Mouse (Mus musculus) neural tube, embryonic 11.5 days (tissue): ENCODE measurements at regions not wholly inside any gene's neighbourhood (a gene's known extent, or its start where the extent isn't known, plus 50 kb on each side); places are given as distances from the start of the nearest gene placed in this dataset.

Experiments used
- ATAC-seq: fragments of 200-750 bp; cut with Nextera tagmentation; 2 replicates; pipeline ENCODE4 v1.8.0; 2017; ENCODE audit warnings: moderate number of reproducible peaks, mild to moderate bottlenecking, moderate TSS enrichment, moderate library complexity; ENCODE audit not compliant: insufficient read depth, low FRiP score, low TSS enrichment
- DNase-seq: peaks from one replicate; pipeline ENCODE4 v3.0.0-alpha.2; 2015; ENCODE audit warnings: low spot score
- H3K27ac ChIP-seq: fragments of 300-500 bp; sonication (generic); 2 replicates; pipeline ENCODE4 v1.5.1; 2014; ENCODE audit warnings: low read depth, mild to moderate bottlenecking, low read length
- H3K27me3 ChIP-seq: fragments of 300-500 bp; sonication (generic); 2 replicates; pipeline ENCODE4 v1.6.1; 2014; ENCODE audit warnings: mild to moderate bottlenecking, low read length, mixed read lengths; ENCODE audit not compliant: control insufficient read depth, insufficient read depth
- H3K36me3 ChIP-seq: fragments of 300-500 bp; sonication (generic); 2 replicates; pipeline ENCODE4 v1.6.1; 2014; ENCODE audit warnings: mild to moderate bottlenecking, low read length, moderate library complexity, mixed read lengths; ENCODE audit not compliant: control insufficient read depth, insufficient read depth
- H3K4me1 ChIP-seq: fragments of 300-500 bp; sonication (generic); 2 replicates; pipeline ENCODE4 v1.6.1; 2014; ENCODE audit warnings: low read length, mixed read lengths; ENCODE audit not compliant: control insufficient read depth, insufficient read depth
- H3K4me2 ChIP-seq: fragments of 300-500 bp; sonication (generic); 2 replicates; pipeline ENCODE4 v1.6.1; 2014; ENCODE audit warnings: low read depth, mild to moderate bottlenecking, moderate library complexity
- H3K4me3 ChIP-seq: fragments of 300-500 bp; sonication (generic); 2 replicates; pipeline ENCODE4 v1.5.1; 2014; ENCODE audit warnings: low read depth, low read length
- H3K9ac ChIP-seq: fragments of 300-500 bp; sonication (generic); 2 replicates; pipeline ENCODE4 v1.6.1; 2014; ENCODE audit warnings: mild to moderate bottlenecking, low read length
- H3K9me3 ChIP-seq: fragments of 300-500 bp; sonication (generic); 2 replicates; pipeline ENCODE4 v1.6.1; 2016; ENCODE audit warnings: low read length; ENCODE audit not compliant: control insufficient read depth
- WGBS: fragments of 180-500 bp; shearing (Covaris S2); extraction: QIAGEN DNeasy Blood & Tissue Kit; methylation state at CpG from one replicate; pipeline ENCODE4 v1.1.7; 2014; 5-methylcytosine and 5-hydroxymethylcytosine counted together

GRCm38 (mm10) chr16:7606602-7607001 is 818.3 kb downstream of the Tmem114 start:
- no peaks in the 10 kb centered on the region for H3K4me1 ChIP-seq
- no peak overlapping the region for H3K4me3 ChIP-seq
- WGBS, result 82% methylated on average over 2 of the region's 2 CpGs
- no peaks in the 10 kb centered on the region for H3K9me3 ChIP-seq
- H3K36me3 ChIP-seq, result no peaks in the 10 kb centered on the region
- H3K27ac ChIP-seq, result no peak overlapping the region
- no peak for DNase-seq
- no peaks in the 10 kb centered on the region for H3K27me3 ChIP-seq
- no peak for ATAC-seq
- H3K9ac ChIP-seq, result no peak overlapping the region
- no peak overlapping the region for H3K4me2 ChIP-seq

GRCm38 (mm10) chr16:7602428-7602827 is 822.5 kb downstream of the Tmem114 start:
- Histone ChIP-seq H3K27ac (no peak overlapping the region), H3K9me3 (no peaks in the 10 kb centered on the region), H3K4me1 (no peaks in the 10 kb centered on the region), H3K36me3 (no peaks in the 10 kb centered on the region), H3K9ac (no peak overlapping the region), H3K4me2 (no peak overlapping the region), H3K27me3 (no peaks in the 10 kb centered on the region), H3K4me3 (no peak overlapping the region)
- no peak for ATAC-seq
- 54% methylated on average over 1 of the region's 1 CpGs for WGBS
- no peak for DNase-seq

GRCm38 (mm10) chr16:7574879-7575278 is 850.1 kb downstream of the Tmem114 start:
- H3K4me3 ChIP-seq, result no peak overlapping the region
- H3K9ac ChIP-seq, result no peak overlapping the region
- no peak overlapping the region for H3K4me2 ChIP-seq
- H3K9me3 ChIP-seq, result no peaks in the 10 kb centered on the region
- H3K27ac ChIP-seq, result no peak overlapping the region
- DNase-seq, result no peak
- H3K27me3 ChIP-seq, result no peaks in the 10 kb centered on the region
- H3K4me1 ChIP-seq, result no peaks in the 10 kb centered on the region
- no peak for ATAC-seq
- WGBS, result 53% methylated on average over 3 of the region's 3 CpGs
- no peaks in the 10 kb centered on the region for H3K36me3 ChIP-seq

DNA sequence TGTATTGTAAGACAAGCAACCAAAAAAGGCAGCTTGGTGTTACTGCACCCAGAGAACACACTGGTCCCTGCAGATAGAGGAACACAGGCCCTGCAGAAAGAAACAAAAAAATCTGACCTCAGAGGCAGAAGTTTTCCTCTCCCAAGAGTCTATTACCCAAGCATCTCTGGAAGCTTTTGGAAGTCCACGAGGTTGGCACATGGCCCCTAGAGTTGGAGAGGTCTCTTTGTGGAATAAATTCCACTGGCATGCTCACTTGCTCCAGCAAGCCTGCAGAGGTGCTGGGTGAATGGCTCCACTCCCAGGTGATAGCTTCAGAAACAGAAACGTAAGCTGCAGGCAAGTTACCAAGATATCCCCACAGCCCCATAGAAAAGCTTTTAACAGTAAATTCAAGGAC is 864.1 kb downstream of the Tmem114 start:
- Histone ChIP-seq H3K9ac (no peak overlapping the region), H3K9me3 (no peaks in the 10 kb centered on the region), H3K4me1 (no peaks in the 10 kb centered on the region), H3K36me3 (no peaks in the 10 kb centered on the region), H3K27ac (no peak overlapping the region), H3K4me3 (no peak overlapping the region), H3K4me2 (no peak overlapping the region), H3K27me3 (no peaks in the 10 kb centered on the region)
- DNase-seq (no peak), ATAC-seq (no peak)
- WGBS, result 80% methylated on average over 2 of the region's 2 CpGs

DNA sequence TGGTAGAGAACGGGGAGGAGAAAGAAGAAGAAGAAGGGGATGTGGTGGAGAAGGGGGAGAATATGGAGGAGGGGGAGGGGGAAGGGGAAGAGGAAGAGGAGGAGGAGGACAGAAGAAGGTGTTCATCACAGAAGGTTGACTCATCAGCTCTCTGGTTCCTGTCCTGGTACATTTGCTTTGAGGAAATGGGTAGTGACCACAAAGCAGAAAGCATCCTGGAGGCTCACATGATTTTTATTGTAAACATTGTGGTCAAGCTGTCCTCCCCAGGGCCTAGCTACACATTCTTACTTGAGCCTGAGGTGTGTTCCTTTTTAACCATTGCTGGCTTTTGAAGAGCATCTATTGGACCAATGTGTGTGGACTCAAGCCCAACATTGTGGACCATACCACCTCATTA is 865.8 kb downstream of the Tmem114 start:
- no peaks in the 10 kb centered on the region for H3K36me3 ChIP-seq
- H3K27ac ChIP-seq, result no peak overlapping the region
- H3K4me2 ChIP-seq, result no peak overlapping the region
- no peaks in the 10 kb centered on the region for H3K4me1 ChIP-seq
- H3K9me3 ChIP-seq, result no peaks in the 10 kb centered on the region
- no peak overlapping the region for H3K9ac ChIP-seq
- 87% methylated on average over 1 of the region's 1 CpGs for WGBS
- no peaks in the 10 kb centered on the region for H3K27me3 ChIP-seq
- H3K4me3 ChIP-seq, result no peak overlapping the region
- no peak for DNase-seq
- ATAC-seq, result no peak

GRCm38 (mm10) chr16:7558637-7559036 is 866.3 kb downstream of the Tmem114 start:
- Histone ChIP-seq H3K4me3 (no peak overlapping the region), H3K27me3 (no peaks in the 10 kb centered on the region), H3K4me2 (no peak overlapping the region), H3K36me3 (no peaks in the 10 kb centered on the region), H3K9ac (no peak overlapping the region), H3K9me3 (no peaks in the 10 kb centered on the region), H3K27ac (no peak overlapping the region), H3K4me1 (no peaks in the 10 kb centered on the region)
- DNase-seq, result no peak
- no peak for ATAC-seq
- WGBS, result 86% methylated on average over 1 of the region's 1 CpGs

DNA sequence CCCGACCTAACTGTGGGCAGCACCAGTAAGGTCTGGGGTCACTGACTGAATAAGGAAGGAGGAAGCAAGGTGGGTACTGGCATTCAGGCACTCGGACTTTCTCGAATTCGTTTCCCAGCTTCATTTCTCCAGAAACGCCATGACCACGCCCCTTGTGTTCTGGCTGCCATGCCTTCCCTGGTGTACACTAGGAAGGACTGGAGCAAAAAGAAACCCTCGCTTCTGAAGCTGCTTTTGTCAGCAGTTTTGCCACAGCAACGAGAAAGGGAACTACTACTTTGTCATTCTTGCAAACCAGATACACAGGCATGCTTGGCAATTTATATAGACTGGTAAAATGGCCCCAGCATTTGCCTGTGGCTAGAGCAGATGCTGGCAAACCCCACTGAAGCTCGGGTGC is 869.0 kb downstream of the Tmem114 start:
- Histone ChIP-seq H3K27ac (no peak overlapping the region), H3K4me3 (no peak overlapping the region), H3K36me3 (no peaks in the 10 kb centered on the region), H3K4me1 (no peaks in the 10 kb centered on the region), H3K27me3 (no peaks in the 10 kb centered on the region), H3K4me2 (no peak overlapping the region), H3K9me3 (no peaks in the 10 kb centered on the region), H3K9ac (no peak overlapping the region)
- ATAC-seq (no peak), DNase-seq (no peak)
- WGBS, result 91% methylated on average over 9 of the region's 9 CpGs

- Histone ChIP-seq H3K36me3 (no peaks in the 10 kb centered on the region), H3K27me3 (no peaks in the 10 kb centered on the region), H3K4me1 (no peaks in the 10 kb centered on the region), H3K27ac (no peak overlapping the region), H3K9ac (no peak overlapping the region), H3K4me2 (no peak overlapping the region), H3K4me3 (no peak overlapping the region), H3K9me3 (no peaks in the 10 kb centered on the region)
- no peak for DNase-seq
- WGBS, result 82% methylated on average over 1 of the region's 1 CpGs
- ATAC-seq, result no peak
Measured at GRCm38 (mm10) chr16:7549568-7549967, 875.4 kb downstream of the Tmem114 start.

- Histone ChIP-seq H3K27ac (no peak overlapping the region), H3K27me3 (no peaks in the 10 kb centered on the region), H3K36me3 (no peaks in the 10 kb centered on the region), H3K9ac (no peak overlapping the region), H3K4me3 (no peak overlapping the region), H3K4me1 (no peaks in the 10 kb centered on the region), H3K4me2 (no peak overlapping the region), H3K9me3 (no peaks in the 10 kb centered on the region)
- no peak for DNase-seq
- 41% methylated on average over 4 of the region's 4 CpGs for WGBS
- no peak for ATAC-seq
Measured at GRCm38 (mm10) chr16:7544067-7544466, 880.9 kb downstream of the Tmem114 start.
